11 mouse cellular contexts compared by ENCODE assay signal in genomic region chrX:95999601-96000000, GRCm38 (mm10). TPM values are rescaled to one million over a fixed set of nuclear protein-coding genes. Genes with fewer than 3 reads are reported as not detected.
DNase-seq lines count a peak whose midpoint lies in the region; ATAC-seq and TF ChIP-seq lines count a peak whose summit lies in the region.
"Had no signal": no experiment of that assay in that cellular context is flagged by ENCODE, and none has a peak within 500 bp of the region (broad histone marks: within the 10 kb centered on the region; RNA-seq: fewer than 3 reads in every experiment).

No protein-coding gene starts in this region.

- POLR2A ChIA-PET in Patski (lab: Charles Lee): no interaction called here

- no peak overlapping the region for H3K9ac ChIP-seq in intestine, postnatal 0 days (ENCODE audit: low read depth, low read length)
- no peak overlapping the region for H3K9ac ChIP-seq in intestine, embryonic 16.5 days (ENCODE audit: low read depth, low read length)
- no peak overlapping the region for H3K9ac ChIP-seq in lung, postnatal 0 days (replicated peaks; ENCODE audit: low read depth)
- H3K9ac ChIP-seq in hindbrain, embryonic 13.5 days: no peak overlapping the region
- H3K9ac ChIP-seq: limb, embryonic 13.5 days had no signal

- no peaks in the 10 kb centered on the region for H3K4me1 ChIP-seq in intestine, postnatal 0 days (replicated peaks; ENCODE audit: control insufficient read depth, insufficient read depth, low read length)
- no peaks in the 10 kb centered on the region for H3K4me1 ChIP-seq in intestine, embryonic 16.5 days (ENCODE audit: control insufficient read depth, insufficient read depth, low read length)
- no peaks in the 10 kb centered on the region for H3K4me1 ChIP-seq in lung, postnatal 0 days (ENCODE audit: insufficient read depth, low read depth, low read length)
- H3K4me1 ChIP-seq in hindbrain, embryonic 13.5 days (replicated peaks): no peaks in the 10 kb centered on the region
- H3K4me1 ChIP-seq: limb, embryonic 13.5 days had no signal

- no peak overlapping the region for H3K4me2 ChIP-seq in intestine, postnatal 0 days (replicated peaks; ENCODE audit: low read depth)
- H3K4me2 ChIP-seq in intestine, embryonic 16.5 days (ENCODE audit: low read depth, low read length): no peak overlapping the region
- no peak overlapping the region for H3K4me2 ChIP-seq in lung, postnatal 0 days (replicated peaks; ENCODE audit: low read depth, low read length)
- no peak overlapping the region for H3K4me2 ChIP-seq in hindbrain, embryonic 13.5 days
- H3K4me2 ChIP-seq: limb, embryonic 13.5 days had no signal

- no peaks in the 10 kb centered on the region for H3K27me3 ChIP-seq in intestine, postnatal 0 days (replicated peaks; ENCODE audit: control insufficient read depth, insufficient read depth, low read length)
- H3K27me3 ChIP-seq in intestine, embryonic 16.5 days (replicated peaks; ENCODE audit: control insufficient read depth, insufficient read depth, low read length): no peaks in the 10 kb centered on the region
- H3K27me3 ChIP-seq in Patski: peaks cover 28% of the 10 kb centered on the region
- no peaks in the 10 kb centered on the region for H3K27me3 ChIP-seq in lung, postnatal 0 days (replicated peaks; ENCODE audit: insufficient read depth, low read length)
- H3K27me3 ChIP-seq in hindbrain, embryonic 13.5 days: no peaks in the 10 kb centered on the region
- H3K27me3 ChIP-seq: limb, embryonic 13.5 days had no signal

- TF ChIP-seq CTCF in intestine, postnatal 0 days (IDR thresholded peaks at IDR 0.05; ENCODE audit: low read depth): peak; percentile 67
- peak; percentile 54 for TF ChIP-seq CTCF in Patski (IDR thresholded peaks at IDR 0.05)
- peak; percentile 48 for TF ChIP-seq CTCF in lung, postnatal 0 days (IDR thresholded peaks at IDR 0.05)

- 66% methylated on average over 6 of the region's 6 CpGs for WGBS in intestine, postnatal 0 days
- WGBS in intestine, embryonic 16.5 days: 77% methylated on average over 6 of the region's 6 CpGs
- 64% methylated on average over 5 of the region's 6 CpGs for WGBS in lung, postnatal 0 days
- WGBS in hindbrain, embryonic 13.5 days: 73% methylated on average over 6 of the region's 6 CpGs

- H3K27ac ChIP-seq in intestine, postnatal 0 days (ENCODE audit: low read depth, low read length): no peak overlapping the region
- H3K27ac ChIP-seq in intestine, embryonic 16.5 days (ENCODE audit: low read length): no peak overlapping the region
- H3K27ac ChIP-seq in lung, postnatal 0 days (ENCODE audit: low read length): no peak overlapping the region
- no peak overlapping the region for H3K27ac ChIP-seq in hindbrain, embryonic 13.5 days
- H3K27ac ChIP-seq: limb, embryonic 13.5 days had no signal

- H3K36me3 ChIP-seq in intestine, postnatal 0 days (ENCODE audit: control insufficient read depth, insufficient read depth): no peaks in the 10 kb centered on the region
- no peaks in the 10 kb centered on the region for H3K36me3 ChIP-seq in intestine, embryonic 16.5 days (ENCODE audit: control insufficient read depth, insufficient read depth, low read length)
- no peaks in the 10 kb centered on the region for H3K36me3 ChIP-seq in lung, postnatal 0 days (ENCODE audit: insufficient read depth, low read length)
- no peaks in the 10 kb centered on the region for H3K36me3 ChIP-seq in hindbrain, embryonic 13.5 days
- H3K36me3 ChIP-seq: limb, embryonic 13.5 days had no signal

- H3K9me3 ChIP-seq in intestine, postnatal 0 days (ENCODE audit: control insufficient read depth): no peaks in the 10 kb centered on the region
- H3K9me3 ChIP-seq in intestine, embryonic 16.5 days (ENCODE audit: control insufficient read depth, low read length): no peaks in the 10 kb centered on the region
- H3K9me3 ChIP-seq in lung, postnatal 0 days (ENCODE audit: low read length): no peaks in the 10 kb centered on the region
- no peaks in the 10 kb centered on the region for H3K9me3 ChIP-seq in hindbrain, embryonic 13.5 days
- H3K9me3 ChIP-seq: limb, embryonic 13.5 days had no signal

- ATAC-seq in intestine, postnatal 0 days: no peak
- no peak for ATAC-seq in intestine, embryonic 16.5 days
- no peak for ATAC-seq in Patski
- ATAC-seq in lung, postnatal 0 days: no peak
- no peak for ATAC-seq in hindbrain, embryonic 13.5 days (ENCODE audit: low FRiP score)

- no peak for DNase-seq in Patski (ENCODE audit: low read depth, low spot score)
- DNase-seq in lung, postnatal 0 days (ENCODE audit: low spot score): no peak
- peak; percentile 12 for DNase-seq in testis, postnatal 14 days (ENCODE audit: low spot score)
- no peak for DNase-seq in left cerebral cortex, adult 8-10 months (ENCODE audit: low spot score in 2 of 2)
- no peak for DNase-seq in heart, adult 18-20 months
- DNase-seq: gastrocnemius, postnatal 14 days; kidney, adult 9 months had no signal

- in situ Hi-C loops in Patski (cut with MboI; ENCODE audit: low pct_unique_long_range_greater_than_20kb): no loop called here

- CTCF ChIA-PET in Patski (lab: Charles Lee): no interaction called here

- TF ChIP-seq EP300 in lung, postnatal 0 days (IDR thresholded peaks at IDR 0.05): no peak

- H3K4me3 ChIP-seq in intestine, postnatal 0 days (ENCODE audit: low read depth, low read length): no peak overlapping the region
- no peak overlapping the region for H3K4me3 ChIP-seq in intestine, embryonic 16.5 days (ENCODE audit: low read length)
- H3K4me3 ChIP-seq in lung, postnatal 0 days (ENCODE audit: low read depth, low read length): no peak overlapping the region
- no peak overlapping the region for H3K4me3 ChIP-seq in hindbrain, embryonic 13.5 days
- H3K4me3 ChIP-seq: limb, embryonic 13.5 days had no signal

RNA-seq across cellular contexts. Expression of gene Las1l, which starts 42.8 kb away (rescaled TPM):
- 26.5 and 29.1 TPM in 2 replicates for polyA plus RNA-seq in intestine, postnatal 0 days (2015; fragmentation: Nextera tagmentation; extraction: Ambion mirVana)
- 62.7 and 65.6 TPM in 2 replicates for polyA plus RNA-seq in intestine, embryonic 16.5 days (2015; fragmentation: Nextera tagmentation; extraction: Ambion mirVana)
- 71.2 TPM for polyA plus RNA-seq in Patski (2021)
- polyA plus RNA-seq in lung, postnatal 0 days (2015; fragmentation: Nextera tagmentation; extraction: Ambion mirVana): 28.9 and 32.7 TPM in 2 replicates
- 10 to 100 TPM; 52.2 to 61.0 (median 54.9) TPM for total RNA-seq in left cerebral cortex, adult 8-10 months (2022)
- total RNA-seq in heart, adult 18-20 months (2021): 10 to 100 TPM; 36.6 to 37.1 TPM
- 97.7 and 105 TPM in 2 replicates for polyA plus RNA-seq in hindbrain, embryonic 13.5 days (2015; fragmentation: Nextera tagmentation; extraction: Ambion mirVana)
